Mouse (Mus musculus): ENCODE data around the gene Slc9a8. TPM values are rescaled to one million over a fixed set of nuclear protein-coding genes. Genes with fewer than 3 reads are reported as not detected.

The Slc9a8 gene
- total and polyA plus RNA-seq, 3 experiments: 21.7 to 26.1 (median 23.6) TPM

DNA sequence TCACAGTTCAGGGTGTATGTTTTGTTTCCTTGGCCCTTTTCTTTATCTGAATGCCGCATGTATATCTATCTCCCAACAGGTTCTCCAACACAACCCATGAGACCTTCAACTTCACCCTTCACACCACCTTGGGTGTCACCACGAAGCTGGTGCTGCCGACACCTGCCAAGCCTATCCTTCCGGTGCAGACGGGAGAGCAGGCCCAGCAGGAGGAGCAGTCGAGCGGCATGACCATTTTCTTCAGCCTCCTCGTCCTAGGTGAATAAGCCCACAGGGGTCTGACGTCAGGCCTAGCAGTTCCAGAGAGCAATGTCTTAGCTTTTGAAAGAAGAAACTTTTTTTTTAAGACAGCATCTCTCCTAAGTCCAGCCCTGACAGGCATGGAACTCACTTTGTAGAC is 2.5 kb downstream of the Slc9a8 start:
- 76% methylated on average over 9 of the region's 9 CpGs for WGBS
- no peak overlapping the region for H3K4me3 ChIP-seq
- H3K4me1 ChIP-seq (ENCODE audit: control insufficient read depth, insufficient read depth, low read length): peaks cover 2% of the 10 kb centered on the region
- no peaks in the 10 kb centered on the region for H3K79me2 ChIP-seq (replicated peaks; ENCODE audit: control insufficient read depth, insufficient read depth, low read length)
- no peak overlapping the region for H3K27ac ChIP-seq
- no peak overlapping the region for H3K9ac ChIP-seq (ENCODE audit: low read depth, low read length)
- no peak for DNase-seq
- intact Hi-C loops (cut with DNase I): loop anchor here (5.0 kb wide), 3 partner anchors 38 to 362 kb away; partner anchors contain the start of genes B4galt5 and Znfx1
- no peaks in the 10 kb centered on the region for H3K36me3 ChIP-seq (ENCODE audit: control insufficient read depth, insufficient read depth, low read length)
- no peaks in the 10 kb centered on the region for H3K27me3 ChIP-seq (ENCODE audit: control insufficient read depth, insufficient read depth, low read length)
- TF ChIP-seq POLR2A (IDR thresholded peaks at IDR 0.05; ENCODE audit: insufficient read depth, low read depth, low read length) (no peak), CTCF (IDR thresholded peaks at IDR 0.05) (no peak), EP300 (IDR thresholded peaks at IDR 0.05; ENCODE audit: insufficient read depth, low read depth, low read length) (no peak)

DNA sequence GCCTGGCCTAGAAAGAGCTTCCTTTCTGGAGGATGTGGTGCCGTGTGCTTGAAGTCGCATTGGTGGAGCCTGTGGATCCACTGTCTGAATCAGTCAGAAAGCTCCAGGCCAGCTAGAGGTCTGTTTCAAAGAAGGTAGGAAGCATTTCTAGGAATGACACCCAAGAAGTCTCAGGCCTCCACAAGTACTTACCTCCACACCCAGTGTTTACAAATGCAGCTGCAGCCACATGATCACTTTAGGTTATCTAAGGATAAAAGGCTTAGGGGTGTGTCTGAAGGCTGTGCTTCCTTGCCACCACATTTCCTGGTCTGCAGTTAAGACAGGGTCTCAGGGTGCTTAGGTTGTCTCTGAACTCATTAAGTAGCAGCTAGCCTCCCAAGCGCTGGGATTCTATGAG is 3.0 kb downstream of the Slc9a8 start:
- Histone ChIP-seq H3K4me1 (ENCODE audit: control insufficient read depth, insufficient read depth, low read length) (peaks cover 2% of the 10 kb centered on the region), H3K9ac (ENCODE audit: low read depth, low read length) (no peak overlapping the region), H3K79me2 (replicated peaks; ENCODE audit: control insufficient read depth, insufficient read depth, low read length) (no peaks in the 10 kb centered on the region), H3K27me3 (ENCODE audit: control insufficient read depth, insufficient read depth, low read length) (no peaks in the 10 kb centered on the region), H3K4me3 (no peak overlapping the region), H3K36me3 (ENCODE audit: control insufficient read depth, insufficient read depth, low read length) (no peaks in the 10 kb centered on the region), H3K27ac (no peak overlapping the region)
- intact Hi-C loops (cut with DNase I): loop anchor here (5.0 kb wide), 3 partner anchors 38 to 362 kb away; partner anchors contain the start of genes B4galt5 and Znfx1
- TF ChIP-seq EP300 (IDR thresholded peaks at IDR 0.05; ENCODE audit: insufficient read depth, low read depth, low read length) (no peak), POLR2A (IDR thresholded peaks at IDR 0.05; ENCODE audit: insufficient read depth, low read depth, low read length) (no peak), CTCF (IDR thresholded peaks at IDR 0.05) (no peak)
- DNase-seq: no peak
- 90% methylated on average over 3 of the region's 3 CpGs for WGBS

DNA sequence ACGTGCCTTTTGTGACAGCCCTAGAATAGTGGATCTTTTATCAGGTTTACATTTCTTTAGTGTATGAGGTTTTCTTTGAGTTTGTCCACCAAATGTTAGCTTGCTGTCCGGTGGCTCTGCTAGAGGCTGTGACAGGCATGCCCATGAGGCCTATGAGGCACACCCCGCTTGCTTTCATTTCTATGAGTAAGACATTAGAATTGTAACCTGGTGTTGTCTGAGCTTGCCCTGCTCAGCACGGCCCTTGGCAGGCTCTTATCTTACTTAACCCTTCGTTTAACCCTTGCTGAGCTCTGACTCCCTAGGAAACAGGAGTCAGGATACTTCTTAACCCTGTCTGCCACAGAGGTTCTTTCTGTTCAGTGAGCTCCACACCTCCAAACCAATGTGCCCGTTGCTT is 3.9 kb downstream of the Slc9a8 start:
- Histone ChIP-seq H3K79me2 (replicated peaks; ENCODE audit: control insufficient read depth, insufficient read depth, low read length) (no peaks in the 10 kb centered on the region), H3K4me1 (ENCODE audit: control insufficient read depth, insufficient read depth, low read length) (peaks cover 2% of the 10 kb centered on the region), H3K9ac (ENCODE audit: low read depth, low read length) (no peak overlapping the region), H3K27me3 (ENCODE audit: control insufficient read depth, insufficient read depth, low read length) (no peaks in the 10 kb centered on the region), H3K27ac (no peak overlapping the region), H3K4me3 (no peak overlapping the region), H3K36me3 (ENCODE audit: control insufficient read depth, insufficient read depth, low read length) (no peaks in the 10 kb centered on the region)
- TF ChIP-seq POLR2A (IDR thresholded peaks at IDR 0.05; ENCODE audit: insufficient read depth, low read depth, low read length) (no peak), CTCF (IDR thresholded peaks at IDR 0.05) (no peak), EP300 (IDR thresholded peaks at IDR 0.05; ENCODE audit: insufficient read depth, low read depth, low read length) (no peak)
- 68% methylated on average over 6 of the region's 6 CpGs for WGBS
- intact Hi-C loops (cut with DNase I): no loop called here
- no peak for DNase-seq

DNA sequence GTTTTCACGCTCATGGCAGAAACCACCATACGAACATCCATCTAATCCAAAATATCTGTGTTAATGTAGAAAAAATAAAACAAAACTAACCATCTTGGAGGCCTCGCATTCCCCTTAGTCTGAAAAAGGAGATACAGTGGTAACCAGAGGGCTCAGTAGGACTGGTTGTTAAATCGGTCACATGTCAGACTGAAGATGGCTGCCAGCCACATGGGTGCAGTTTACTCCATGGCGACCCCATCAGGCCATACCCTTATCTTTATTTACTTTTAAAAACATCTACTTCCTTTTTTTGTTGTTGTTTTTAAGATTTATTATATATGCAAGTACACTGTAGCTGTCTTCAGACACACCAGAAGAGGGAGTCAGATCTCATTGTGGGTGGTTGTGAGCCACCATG is 8.1 kb downstream of the Slc9a8 start:
- TF ChIP-seq CTCF (IDR thresholded peaks at IDR 0.05) (no peak), POLR2A (IDR thresholded peaks at IDR 0.05; ENCODE audit: insufficient read depth, low read depth, low read length) (no peak), EP300 (IDR thresholded peaks at IDR 0.05; ENCODE audit: insufficient read depth, low read depth, low read length) (no peak)
- Histone ChIP-seq H3K36me3 (ENCODE audit: control insufficient read depth, insufficient read depth, low read length) (no peaks in the 10 kb centered on the region), H3K27me3 (ENCODE audit: control insufficient read depth, insufficient read depth, low read length) (no peaks in the 10 kb centered on the region), H3K79me2 (replicated peaks; ENCODE audit: control insufficient read depth, insufficient read depth, low read length) (no peaks in the 10 kb centered on the region), H3K27ac (no peak overlapping the region), H3K4me1 (ENCODE audit: control insufficient read depth, insufficient read depth, low read length) (no peaks in the 10 kb centered on the region), H3K9ac (ENCODE audit: low read depth, low read length) (no peak overlapping the region), H3K4me3 (no peak overlapping the region)
- no peak for DNase-seq
- 87% methylated on average over 5 of the region's 5 CpGs for WGBS
- intact Hi-C loops (cut with DNase I): no loop called here

DNA sequence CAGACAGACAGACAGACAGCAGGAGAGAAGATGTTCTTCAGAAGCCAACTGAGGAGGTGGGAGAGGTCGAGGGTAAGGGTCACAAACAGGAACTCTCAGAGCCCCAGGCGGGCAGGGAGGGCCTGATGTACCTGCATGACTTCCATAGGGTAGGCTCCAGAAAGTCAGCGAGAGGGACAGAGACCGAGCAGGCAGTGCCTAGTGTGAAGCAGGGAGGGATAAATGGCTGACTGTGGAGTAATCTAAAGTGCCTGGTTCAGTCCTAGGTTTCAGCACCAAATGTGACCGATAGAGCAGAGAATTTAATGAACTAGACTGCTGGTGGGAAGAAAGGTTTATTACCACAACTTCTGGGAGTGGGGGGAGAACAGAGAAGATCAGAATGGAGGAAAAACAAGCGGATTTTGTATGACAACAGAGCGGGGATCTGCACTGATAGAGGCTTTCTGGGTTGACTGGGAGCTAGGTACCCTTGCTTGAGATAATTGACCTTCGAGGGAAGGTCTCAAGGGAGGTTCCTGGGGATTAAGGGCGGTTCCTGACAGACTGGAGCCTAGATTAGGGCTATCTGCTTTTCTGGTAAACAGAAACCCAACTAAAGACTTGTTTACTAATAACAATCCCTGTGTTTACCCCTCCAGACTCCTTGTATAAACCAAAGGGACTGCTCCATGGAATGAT is 9.4 kb downstream of the Slc9a8 start:
- H3K4me3 ChIP-seq: no peak overlapping the region
- no peaks in the 10 kb centered on the region for H3K79me2 ChIP-seq (replicated peaks; ENCODE audit: control insufficient read depth, insufficient read depth, low read length)
- H3K4me1 ChIP-seq (ENCODE audit: control insufficient read depth, insufficient read depth, low read length): no peaks in the 10 kb centered on the region
- no peak overlapping the region for H3K27ac ChIP-seq
- H3K27me3 ChIP-seq (ENCODE audit: control insufficient read depth, insufficient read depth, low read length): no peaks in the 10 kb centered on the region
- H3K9ac ChIP-seq (ENCODE audit: low read depth, low read length): no peak overlapping the region
- intact Hi-C loops (cut with DNase I): no loop called here
- no peak for DNase-seq
- TF ChIP-seq POLR2A (IDR thresholded peaks at IDR 0.05; ENCODE audit: insufficient read depth, low read depth, low read length) (no peak), CTCF (IDR thresholded peaks at IDR 0.05) (no peak), EP300 (IDR thresholded peaks at IDR 0.05; ENCODE audit: insufficient read depth, low read depth, low read length) (no peak)
- WGBS: 74% methylated on average over 9 of the region's 9 CpGs
- H3K36me3 ChIP-seq (ENCODE audit: control insufficient read depth, insufficient read depth, low read length): no peaks in the 10 kb centered on the region

DNA sequence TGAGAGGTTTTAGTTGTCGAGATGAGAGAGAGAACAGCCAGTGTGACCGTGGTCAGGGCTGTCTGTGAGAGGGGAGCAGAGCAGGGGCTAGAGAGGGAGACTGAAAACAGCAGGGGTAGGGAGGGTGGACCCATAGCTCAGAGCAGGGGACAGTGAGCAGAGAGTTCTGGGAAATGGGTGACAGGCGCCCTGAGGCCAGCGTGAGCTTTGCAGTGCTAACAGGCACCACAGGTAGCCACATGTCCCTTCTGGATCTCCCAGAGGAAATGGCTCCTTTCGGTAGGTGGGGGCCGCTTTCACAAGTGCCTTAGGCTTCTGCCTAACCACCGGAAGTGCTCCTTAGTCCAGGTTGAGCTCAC is 9.9 kb downstream of the Slc9a8 start:
- no peaks in the 10 kb centered on the region for H3K36me3 ChIP-seq (ENCODE audit: control insufficient read depth, insufficient read depth, low read length)
- intact Hi-C loops (cut with DNase I): no loop called here
- H3K27ac ChIP-seq: no peak overlapping the region
- H3K4me1 ChIP-seq (ENCODE audit: control insufficient read depth, insufficient read depth, low read length): no peaks in the 10 kb centered on the region
- no peaks in the 10 kb centered on the region for H3K79me2 ChIP-seq (replicated peaks; ENCODE audit: control insufficient read depth, insufficient read depth, low read length)
- no peak overlapping the region for H3K9ac ChIP-seq (ENCODE audit: low read depth, low read length)
- WGBS: 71% methylated on average over 7 of the region's 7 CpGs
- TF ChIP-seq CTCF (IDR thresholded peaks at IDR 0.05): no peak
- no peak for TF ChIP-seq POLR2A (IDR thresholded peaks at IDR 0.05; ENCODE audit: insufficient read depth, low read depth, low read length)
- no peak for TF ChIP-seq EP300 (IDR thresholded peaks at IDR 0.05; ENCODE audit: insufficient read depth, low read depth, low read length)
- DNase-seq: no peak
- no peaks in the 10 kb centered on the region for H3K27me3 ChIP-seq (ENCODE audit: control insufficient read depth, insufficient read depth, low read length)
- H3K4me3 ChIP-seq: no peak overlapping the region

Data from heart, adult 2 months (tissue).